Mouse (Mus musculus): ENCODE data around the gene Lrp2.
A peak's percentile ranks its signal among the peaks of the same experiment; 100 is the strongest.

Gene Lrp2

DNA sequence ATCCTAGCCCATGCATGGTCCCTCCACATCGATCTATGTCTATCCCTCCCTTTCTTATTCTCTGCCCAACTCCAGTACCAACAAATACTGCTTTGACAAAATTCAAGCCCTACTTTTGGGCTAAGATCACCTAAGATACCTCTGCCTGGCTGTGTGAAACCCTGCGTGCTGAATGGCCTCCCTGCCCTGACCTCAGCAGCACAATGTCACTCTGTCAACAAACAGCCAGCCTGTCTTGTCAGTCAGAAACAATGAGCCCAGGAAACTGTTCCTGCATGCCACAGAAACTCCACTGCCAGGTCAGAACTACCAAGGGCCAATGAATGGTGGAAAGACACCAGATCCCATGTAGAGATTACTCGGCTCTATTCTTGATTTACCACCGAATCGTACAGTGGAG, 55.7 kb downstream of the Lrp2 start:
- DNase-seq (ENCODE audit: extremely low read depth, low read depth): no peak

DNA sequence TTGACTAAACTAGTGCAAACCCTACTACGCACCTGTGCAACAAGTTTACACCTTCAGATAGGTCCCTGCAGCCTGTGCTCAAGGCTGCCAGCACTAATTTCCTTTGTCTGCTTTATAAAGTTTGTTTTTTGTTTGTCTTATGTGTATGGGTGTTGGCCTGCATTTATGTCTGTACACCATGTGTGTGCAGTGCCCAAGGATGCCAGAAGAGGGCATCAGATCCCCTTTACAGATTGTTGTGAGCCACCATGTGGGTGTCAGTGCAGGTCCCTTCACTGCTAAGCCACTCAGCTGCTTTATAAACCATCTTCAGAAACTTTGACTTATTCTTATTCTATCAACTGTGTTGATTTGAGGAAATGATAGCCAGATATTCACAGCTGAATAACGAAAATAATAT, 65.6 kb downstream of the Lrp2 start:
- DNase-seq (ENCODE audit: extremely low read depth, low read depth): no peak

DNA sequence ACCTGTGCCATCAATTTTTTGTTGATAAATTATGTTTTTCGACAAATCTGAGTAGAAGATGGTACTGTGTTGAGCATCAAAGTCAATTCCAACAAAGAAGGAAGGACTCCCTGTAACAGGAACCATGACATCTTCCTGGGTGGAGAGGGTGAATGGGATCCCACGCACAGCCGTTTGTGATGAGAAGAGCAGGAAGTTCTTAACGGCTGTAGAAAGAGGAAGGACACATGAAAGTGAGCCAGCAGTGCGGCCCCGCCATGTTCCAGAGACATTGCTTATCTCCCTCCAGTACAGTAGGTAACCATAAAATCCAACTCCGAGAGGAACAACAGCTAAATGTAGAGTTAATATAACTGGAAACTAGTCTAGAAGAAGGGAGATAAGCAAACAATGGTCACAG, 67.6 kb downstream of the Lrp2 start:
- DNase-seq (ENCODE audit: extremely low read depth, low read depth): peak; percentile 59

DNA sequence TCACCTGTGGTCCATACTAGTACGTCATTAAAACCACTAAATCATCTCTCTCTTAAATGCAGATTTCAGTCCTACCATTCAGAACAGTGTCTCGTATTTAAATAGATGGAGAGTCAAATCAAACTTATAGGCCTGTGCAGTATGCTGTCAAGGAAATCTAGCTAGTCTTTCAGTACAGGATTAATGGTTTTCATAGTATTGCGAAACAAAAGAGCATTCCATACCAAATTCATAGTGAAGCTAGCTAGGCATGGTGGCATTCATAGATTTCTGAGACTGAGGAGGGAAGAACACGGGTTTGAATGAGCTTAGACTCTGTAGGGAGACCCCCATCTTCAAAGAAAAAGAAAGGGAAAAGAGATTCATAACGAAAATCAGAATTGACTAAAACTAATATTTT, 74.1 kb downstream of the Lrp2 start:
- DNase-seq (ENCODE audit: extremely low read depth, low read depth): no peak

DNA sequence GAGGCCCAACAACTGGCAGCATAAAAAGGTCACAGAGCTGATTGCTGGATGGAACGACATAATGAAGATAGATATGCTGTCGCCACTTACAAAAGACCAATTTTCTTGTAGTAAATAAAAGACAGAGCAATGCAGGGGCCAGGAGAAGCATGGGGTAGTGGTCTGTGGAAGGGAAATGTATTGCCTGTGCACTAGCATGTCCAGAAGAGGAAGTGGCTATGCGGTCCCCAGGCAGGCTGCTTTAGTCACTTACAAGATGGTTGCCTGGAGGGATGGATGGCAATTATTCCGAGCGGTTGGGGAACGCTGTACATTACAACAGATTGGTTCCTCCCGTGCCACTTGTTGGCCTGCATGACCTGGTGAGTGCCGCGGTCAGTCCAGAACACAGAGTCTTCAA, 85.5 kb downstream of the Lrp2 start:
- DNase-seq (ENCODE audit: extremely low read depth, low read depth): no peak

DNA sequence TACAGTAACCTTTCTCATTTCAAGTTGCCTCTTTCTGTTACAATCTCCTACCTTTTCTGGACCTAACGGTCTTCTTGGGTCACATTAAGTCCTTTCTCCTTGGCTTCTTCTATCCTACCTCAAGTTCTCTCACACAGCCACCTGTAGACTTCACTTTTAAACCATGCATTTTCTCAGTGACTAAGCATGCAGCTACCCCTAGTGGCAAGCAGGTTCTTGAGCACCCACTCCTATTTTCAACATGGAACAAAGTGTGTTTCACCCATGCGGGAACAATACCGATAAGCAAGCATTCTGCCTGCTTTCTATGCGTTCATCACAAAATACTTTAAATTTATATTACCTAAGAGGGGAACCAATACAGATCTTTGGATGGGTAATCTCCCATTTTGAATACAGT, 92.7 kb downstream of the Lrp2 start:
- DNase-seq (ENCODE audit: extremely low read depth, low read depth): no peak

DNA sequence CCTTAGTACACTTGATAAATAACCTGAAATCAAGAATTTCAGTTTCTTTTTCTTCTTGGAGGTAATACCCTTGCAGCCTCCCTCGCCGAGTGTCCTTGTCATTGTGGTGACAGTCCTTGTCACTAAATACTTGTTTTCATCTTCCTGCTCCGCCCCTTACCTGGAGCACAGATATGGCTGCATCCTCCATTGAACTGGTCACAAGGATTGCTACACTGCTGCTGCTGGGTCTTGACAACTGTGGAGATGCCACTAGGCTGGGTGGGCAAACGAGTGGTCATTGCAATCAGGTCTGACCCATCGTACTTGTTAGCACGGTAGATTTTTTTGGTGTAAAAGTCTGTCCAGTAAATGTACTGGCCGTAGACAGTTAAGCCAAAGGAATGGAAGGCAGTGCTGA, 104.9 kb downstream of the Lrp2 start:
- DNase-seq (ENCODE audit: extremely low read depth, low read depth): no peak

DNA sequence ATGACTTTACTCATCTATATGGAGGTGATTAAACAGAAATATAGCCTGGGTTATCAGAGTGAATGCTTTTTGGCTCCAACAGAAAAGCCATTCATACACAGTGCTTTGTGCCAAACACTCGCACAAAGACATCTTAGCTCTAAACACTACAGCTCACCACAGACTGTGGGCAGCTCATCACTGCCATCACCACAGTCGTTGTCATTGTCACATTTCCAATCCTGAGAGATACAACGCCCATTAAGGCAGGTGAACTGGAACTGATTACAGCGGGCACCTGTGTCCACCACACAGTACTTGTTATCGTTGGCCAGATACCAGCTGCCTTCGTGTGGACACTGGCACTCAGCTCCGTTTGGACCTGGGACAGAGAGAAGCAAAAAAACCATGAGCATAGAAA, 106.0 kb downstream of the Lrp2 start:
- no peak for DNase-seq (ENCODE audit: extremely low read depth, low read depth)

DNA sequence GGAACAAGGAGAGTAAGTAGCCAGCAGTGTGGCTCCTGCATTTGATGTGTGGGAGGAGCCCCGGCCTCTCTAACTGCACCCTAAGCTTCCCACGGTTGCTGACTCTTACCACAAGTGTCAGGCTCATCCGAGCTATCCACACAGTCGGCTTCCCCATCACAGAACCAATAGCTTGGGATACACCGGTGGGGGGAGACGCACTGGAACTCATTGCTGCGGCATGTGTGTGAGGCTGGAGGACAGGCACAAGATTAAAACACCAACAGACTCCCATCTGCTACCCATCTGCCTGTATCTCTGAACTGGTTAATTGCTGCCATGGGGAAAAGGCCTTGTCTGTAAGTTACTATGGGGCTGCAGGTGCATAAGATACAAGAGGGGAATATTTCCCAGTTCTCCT, 109.0 kb downstream of the Lrp2 start:
- no peak for DNase-seq (ENCODE audit: extremely low read depth, low read depth)

DNA sequence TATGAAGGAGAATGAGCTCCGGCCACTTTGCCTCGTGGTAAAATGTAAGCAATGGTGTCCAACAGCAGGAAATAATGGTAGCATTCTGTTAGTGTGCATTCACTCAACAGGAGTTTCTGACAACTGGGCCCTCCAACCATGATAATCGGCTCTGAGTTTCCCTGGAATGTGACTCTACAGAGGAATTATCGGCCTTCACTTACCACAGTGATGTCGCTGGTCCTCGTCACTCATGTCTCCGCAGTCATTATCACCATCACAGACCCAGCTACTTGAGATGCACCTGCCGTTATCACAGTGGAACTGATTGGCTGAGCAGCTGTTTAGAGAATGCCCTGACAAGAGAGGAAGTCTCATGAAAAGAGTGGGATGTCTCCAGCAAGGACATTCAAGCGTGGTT, 110.7 kb downstream of the Lrp2 start:
- no peak for DNase-seq (ENCODE audit: extremely low read depth, low read depth)

DNA sequence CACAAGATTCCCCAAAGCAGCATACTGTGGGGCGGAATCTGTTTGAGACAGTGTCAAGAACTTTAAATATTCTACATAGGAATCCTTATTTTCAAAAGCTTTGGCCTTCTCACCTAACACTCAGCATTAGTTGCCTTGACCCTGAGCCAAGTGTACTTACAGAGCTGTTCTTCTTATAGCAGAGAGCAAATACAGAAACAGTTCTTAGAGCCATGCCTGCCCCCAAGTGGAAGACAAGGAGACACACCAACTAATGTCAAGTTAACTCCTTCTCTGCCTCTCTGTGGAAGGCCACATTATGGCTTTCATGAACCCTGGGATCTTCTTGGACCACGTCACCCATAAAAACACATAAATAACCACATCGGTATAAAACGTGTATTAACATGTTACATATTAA, 114.0 kb downstream of the Lrp2 start:
- no peak for DNase-seq (ENCODE audit: extremely low read depth, low read depth)

DNA sequence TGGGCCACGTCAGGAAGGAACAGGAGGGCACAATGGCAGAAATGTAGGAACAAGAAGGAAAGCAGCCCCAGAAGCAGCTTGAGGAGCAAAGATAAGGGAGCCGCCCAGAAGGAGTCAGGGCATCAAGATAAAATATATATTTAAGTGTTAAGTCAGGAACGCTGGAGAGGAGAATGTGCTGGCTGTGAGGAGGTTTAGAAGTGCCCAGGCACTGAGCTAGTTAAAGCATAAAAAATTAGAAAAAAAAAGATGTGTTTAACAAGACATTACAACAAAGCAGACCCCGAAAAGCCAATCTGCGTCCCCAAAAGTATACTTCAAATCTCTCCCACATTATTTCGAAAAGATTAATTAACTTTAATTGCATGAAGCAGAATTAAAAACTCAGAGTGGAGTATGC, 122.3 kb downstream of the Lrp2 start:
- DNase-seq (ENCODE audit: extremely low read depth, low read depth): no peak

DNA sequence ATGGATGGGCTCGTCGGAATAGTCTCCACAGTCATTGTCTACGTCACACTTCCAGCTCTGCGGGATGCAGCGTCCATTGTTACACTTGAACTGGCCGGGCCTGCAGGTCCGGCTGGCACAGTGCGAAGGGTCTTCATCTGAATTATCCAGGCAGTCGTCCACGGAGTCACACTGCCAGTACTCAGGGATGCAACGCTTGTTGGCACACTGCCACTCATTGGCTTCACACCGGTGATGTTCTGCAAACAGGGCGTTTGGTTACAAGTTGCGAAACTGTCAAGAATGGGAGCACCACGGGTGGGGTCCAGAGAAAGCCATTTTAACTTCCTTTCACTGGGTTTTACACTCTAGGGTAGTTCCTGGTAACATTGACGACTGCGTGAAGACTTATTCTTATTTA, 126.4 kb downstream of the Lrp2 start:
- DNase-seq (ENCODE audit: extremely low read depth, low read depth): no peak

DNA sequence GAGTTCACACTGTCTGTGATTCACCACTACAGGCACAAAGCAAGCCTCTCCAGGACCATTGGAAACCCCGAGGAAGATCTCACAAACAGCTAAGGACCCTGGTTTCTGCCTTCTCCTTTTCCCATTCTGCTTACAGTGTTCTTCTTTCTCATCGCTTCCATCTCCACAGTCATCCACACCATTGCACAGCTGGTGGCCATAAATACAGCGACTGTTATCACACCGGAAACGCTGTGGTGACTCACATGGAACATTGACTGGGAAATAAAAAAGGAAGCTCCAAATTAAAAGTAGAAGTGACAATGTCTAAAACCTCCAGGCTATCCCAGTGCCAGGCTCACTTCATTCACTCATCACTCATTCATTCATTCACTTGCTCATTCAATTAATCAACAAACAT, 134.7 kb downstream of the Lrp2 start:
- no peak for DNase-seq (ENCODE audit: extremely low read depth, low read depth)

DNA sequence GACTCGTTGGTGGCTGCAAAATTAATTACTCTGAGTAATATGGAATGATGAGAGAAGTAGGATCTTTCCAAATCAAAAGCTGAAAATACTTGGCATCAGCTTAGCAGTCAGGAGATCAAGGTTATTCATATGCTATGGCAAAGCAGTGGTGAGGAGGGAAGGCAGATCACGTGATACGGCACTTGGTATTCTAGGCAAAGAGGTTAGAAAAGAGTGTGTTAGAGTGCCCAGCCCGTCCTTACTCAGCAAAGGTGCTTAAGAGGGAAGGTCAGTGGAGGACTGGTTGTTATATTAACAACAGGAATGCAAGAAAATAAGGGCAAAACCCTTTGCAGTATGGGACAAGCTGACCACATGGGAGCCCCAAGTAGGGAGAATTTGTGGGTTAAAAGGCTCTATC, 137.3 kb downstream of the Lrp2 start:
- no peak for DNase-seq (ENCODE audit: extremely low read depth, low read depth)

DNA sequence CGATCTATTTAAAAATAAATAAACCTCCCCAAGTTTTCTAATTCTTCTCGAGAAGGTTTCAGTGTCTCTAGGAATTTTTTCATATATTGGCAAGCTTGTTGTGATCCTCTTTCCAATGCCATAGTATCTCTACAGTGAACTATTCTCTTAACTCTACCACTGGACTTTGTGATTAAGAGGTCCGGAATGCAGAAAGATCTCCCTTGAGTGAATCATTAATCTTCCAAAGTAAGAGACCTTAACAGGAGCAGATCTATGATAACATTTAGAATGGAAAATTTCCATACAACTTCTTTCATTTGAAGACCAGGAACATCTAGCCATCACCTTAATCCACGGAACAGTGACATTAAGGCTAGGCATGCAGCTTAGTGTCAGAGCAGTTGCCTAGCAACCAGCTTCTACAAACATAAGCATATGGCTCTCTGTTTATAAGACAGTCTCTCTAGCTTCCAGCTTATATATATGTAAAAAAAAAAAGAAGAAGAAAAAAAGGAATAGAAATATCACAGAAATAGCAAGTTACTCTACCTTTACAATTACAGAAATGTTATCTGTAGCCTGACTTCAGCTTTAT, 139.9 kb downstream of the Lrp2 start:
- DNase-seq (ENCODE audit: extremely low read depth, low read depth): no peak

DNA sequence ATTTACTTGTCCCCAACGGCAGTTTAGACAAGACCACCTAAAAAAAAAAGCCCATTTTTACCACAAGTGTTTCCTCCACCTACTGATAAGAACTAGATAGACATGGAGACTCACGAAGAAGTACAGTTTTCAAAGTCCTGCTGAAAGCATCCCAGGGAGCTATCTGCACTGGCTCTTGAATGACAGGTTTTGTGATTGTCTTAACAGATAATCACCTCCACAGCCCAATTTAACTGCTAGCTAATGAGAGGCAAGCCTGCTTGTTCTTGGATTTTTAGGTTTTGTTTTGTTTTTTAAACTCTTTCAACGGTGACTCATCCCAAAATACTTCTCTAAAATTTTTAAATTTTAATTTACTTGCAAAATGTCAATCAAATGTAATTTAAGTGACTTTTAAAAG, 144.2 kb downstream of the Lrp2 start:
- no peak for DNase-seq (ENCODE audit: extremely low read depth, low read depth)

DNA sequence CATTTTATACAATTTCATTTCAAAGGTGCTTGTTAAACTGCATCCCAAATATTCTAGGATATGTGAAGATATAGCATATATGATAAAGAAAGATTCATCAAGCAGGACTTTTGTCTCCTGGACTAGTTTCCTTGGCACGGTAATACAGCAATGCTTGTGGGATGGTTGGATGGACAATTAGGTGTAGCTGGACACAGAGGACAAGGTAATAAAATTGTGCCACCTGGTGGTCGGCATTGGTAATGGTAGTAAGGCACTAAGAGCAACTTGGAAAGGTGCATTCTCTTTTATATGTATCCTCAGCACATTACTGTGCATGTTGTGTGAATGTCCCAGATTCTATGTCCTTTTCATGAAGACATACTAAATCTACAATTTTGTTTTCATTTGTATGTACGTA, 157.7 kb downstream of the Lrp2 start:
- peak; percentile 5 for DNase-seq (ENCODE audit: extremely low read depth, low read depth)

DNA sequence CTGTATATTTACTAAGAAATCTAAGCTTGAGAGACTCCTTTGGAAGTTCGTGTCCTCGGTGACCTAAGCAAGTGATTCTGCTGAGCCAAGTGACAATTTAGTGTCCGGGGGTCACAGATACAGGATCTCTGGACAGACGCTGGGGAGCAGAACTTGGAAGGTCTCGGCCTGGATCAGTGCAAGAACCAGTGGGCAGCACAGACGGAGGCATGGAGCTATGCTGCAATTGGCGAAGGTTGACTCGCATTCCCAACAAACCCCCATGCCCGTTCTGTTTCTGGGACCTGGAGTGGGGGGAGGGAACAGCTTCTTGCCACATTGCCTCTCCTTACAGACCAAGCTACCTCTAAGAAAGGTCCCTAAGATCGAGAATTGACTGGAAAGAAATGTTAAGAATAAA, 158.7 kb downstream of the Lrp2 start:
- no peak for DNase-seq (ENCODE audit: extremely low read depth, low read depth)

DNA sequence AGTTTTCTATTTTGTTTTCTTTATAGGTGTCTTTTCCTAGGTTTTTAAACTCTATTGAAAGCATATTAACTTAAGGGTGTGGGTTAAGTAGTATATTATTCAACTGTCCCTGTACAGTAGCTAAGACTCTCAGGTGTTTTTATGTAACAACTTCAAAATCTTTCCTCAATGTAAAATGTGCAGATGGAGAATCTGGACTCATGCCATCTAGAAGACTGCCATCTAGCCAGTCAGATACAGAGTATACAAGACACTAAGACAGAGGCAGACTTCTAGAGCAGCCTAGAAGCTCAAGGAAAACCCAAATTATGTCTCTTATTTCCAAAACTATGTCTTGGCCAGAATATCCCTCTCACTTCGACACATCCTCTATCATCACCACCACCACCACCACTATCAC, 159.8 kb downstream of the Lrp2 start:
- no peak for DNase-seq (ENCODE audit: extremely low read depth, low read depth)

DNA sequence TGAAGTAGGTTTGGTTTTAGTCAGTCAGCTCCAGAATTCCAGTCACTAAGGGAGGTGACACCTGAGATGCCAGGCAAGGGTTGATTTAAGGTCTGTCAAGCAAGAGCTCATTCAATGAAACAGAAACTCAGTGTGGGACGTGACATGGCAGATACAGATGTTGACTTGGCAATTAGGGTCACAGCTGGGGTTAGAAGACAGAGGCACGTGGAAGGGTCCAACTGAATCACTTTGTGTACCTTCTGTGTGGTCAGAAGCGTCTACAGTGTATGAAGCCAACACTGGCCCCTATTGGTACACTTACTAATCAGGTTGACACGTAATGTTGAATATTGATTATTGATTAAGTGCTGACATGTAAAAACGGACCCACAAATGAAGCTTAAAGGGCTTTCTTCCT, 161.0 kb downstream of the Lrp2 start:
- DNase-seq (ENCODE audit: extremely low read depth, low read depth): no peak

DNA sequence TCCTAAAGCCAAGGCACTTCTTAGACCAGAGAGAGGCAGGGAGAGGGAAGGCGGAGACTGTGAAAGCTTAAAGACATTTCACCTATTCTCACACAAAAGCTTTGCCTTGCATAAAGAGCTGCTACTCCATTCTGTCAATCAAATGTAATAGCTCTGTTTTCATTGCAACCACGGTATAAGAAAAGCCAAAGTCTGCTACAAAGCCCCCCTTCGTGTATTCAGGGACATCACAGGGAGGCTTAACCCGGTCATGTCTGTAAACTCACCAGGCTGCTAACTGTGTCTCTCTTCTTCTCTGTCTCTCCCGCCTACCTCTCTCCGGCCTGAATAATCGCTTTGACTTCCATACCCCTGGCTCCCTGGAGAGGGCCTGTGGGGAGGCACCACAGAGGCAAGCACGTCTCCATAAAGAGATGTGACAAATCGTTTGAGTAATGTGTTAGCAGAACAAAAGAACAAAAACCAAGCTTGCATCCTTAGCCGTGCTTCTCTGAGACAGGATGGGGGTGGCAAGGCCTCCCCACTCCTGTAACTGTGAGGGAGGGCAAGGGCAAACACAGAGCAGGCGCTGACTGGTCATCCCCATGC, 167.5 kb downstream of the Lrp2 start:
- no peak for DNase-seq (ENCODE audit: extremely low read depth, low read depth)

DNA sequence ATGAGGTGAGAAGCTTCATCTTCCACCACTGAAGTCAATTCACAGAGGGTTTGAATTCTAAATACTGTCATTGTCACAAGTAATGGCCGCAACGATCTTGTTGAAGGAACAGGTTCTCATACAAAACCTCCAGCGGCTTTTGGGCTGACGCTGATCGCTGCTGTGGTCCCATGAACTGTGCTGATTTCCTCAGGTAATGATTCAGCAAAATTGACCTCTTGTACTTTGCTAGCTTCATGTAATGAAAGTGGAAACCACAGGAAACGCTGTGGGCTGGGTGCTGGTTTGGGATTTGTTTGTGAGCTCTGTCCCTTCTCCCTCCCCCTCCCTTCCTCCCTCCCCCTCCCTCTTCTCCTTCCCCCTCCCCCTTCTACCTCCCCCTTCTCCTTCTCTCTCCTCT, 170.8 kb downstream of the Lrp2 start:
- no peak for DNase-seq (ENCODE audit: extremely low read depth, low read depth)

DNA sequence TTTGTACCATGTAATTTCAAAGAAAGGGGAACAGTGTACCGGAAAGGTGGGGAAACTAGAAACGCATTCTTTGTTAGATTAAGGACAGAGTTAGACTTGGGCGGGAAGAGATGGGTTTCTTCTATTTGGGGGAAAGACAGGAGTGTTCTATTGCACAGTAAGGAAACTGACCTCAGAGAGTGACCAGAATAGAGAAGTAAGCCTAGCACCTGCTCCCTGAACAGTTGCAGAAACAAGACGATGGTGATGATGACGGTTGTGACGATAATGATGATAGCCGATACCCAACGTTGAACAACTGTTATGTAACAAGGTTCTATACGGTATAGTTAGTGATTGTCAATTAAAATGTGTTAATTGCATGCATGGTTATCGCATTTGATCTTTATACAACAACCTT, 171.3 kb downstream of the Lrp2 start:
- DNase-seq (ENCODE audit: extremely low read depth, low read depth): no peak
